Mouse (Mus musculus): Measurements from ENCODE around the gene Trpc1. TPM values are rescaled to one million over a fixed set of nuclear protein-coding genes. Genes with fewer than 3 reads are reported as not detected.

Trpc1 gene
- polyA plus RNA-seq, 1 experiment from 2014 or later, result 3.2 TPM

DNA sequence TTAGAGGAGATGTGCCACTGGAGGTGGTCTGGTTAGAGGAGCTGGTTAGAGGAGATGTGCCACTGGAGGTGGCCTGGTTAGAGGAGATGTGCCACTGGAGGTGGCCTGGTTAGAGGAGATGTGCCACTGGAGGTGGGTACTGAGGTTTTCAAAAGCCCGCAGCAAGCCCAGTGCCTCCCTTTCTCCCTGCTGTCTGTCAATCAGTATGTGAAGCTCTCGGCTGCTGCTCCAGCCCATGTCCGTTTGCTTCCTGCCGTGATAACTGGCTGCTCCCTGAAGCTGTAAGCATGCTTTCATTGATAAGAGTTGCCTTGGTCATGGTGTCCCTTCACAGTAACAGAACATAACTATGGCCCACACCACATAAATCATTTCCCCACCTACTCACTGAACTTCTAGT is 13.0 kb upstream of the Trpc1 start:
- H3K9ac ChIP-seq (ENCODE audit: low read length), result no peak overlapping the region
- ATAC-seq (ENCODE audit: insufficient read depth, low FRiP score, low TSS enrichment), result no peak

DNA sequence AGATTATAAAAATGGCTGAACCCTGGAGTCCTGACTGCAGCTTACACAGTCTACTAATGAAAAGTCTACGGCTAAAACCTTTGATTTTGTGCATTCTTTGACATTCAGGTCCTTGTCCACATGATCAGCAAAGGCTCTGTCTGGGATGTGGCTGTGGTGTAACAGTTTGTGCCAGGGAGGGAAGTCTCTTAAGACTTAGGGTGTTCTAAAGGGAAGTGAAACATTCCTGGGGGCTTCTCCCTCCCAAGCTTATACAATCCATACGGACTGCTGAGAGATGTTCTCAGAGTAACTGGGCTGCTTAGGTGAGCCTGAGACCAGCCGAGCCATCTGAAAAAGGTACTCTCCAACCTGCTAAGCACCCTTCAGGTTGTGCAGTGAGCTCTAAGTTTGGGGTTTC is 12.1 kb upstream of the Trpc1 start:
- no peak for ATAC-seq (ENCODE audit: insufficient read depth, low FRiP score, low TSS enrichment)
- Histone ChIP-seq H3K4me1 (ENCODE audit: control insufficient read depth, insufficient read depth, low read length) (no peaks in the 10 kb centered on the region), H3K36me3 (ENCODE audit: control insufficient read depth, insufficient read depth, low read length) (no peaks in the 10 kb centered on the region), H3K9ac (ENCODE audit: low read length) (no peak overlapping the region), H3K27ac (ENCODE audit: low read depth, low read length) (no peak overlapping the region), H3K27me3 (ENCODE audit: control insufficient read depth, insufficient read depth, low read length) (no peaks in the 10 kb centered on the region), H3K9me3 (ENCODE audit: control insufficient read depth, low read length) (no peaks in the 10 kb centered on the region), H3K4me3 (ENCODE audit: low read depth, low read length) (no peak overlapping the region), H3K4me2 (ENCODE audit: low read depth) (no peak overlapping the region)
- WGBS, result 95% methylated on average over 3 of the region's 3 CpGs
- no peak for DNase-seq (ENCODE audit: low spot score)

More for the DNA sequence above, 13.0 kb upstream of the Trpc1 start:
- H3K4me2 ChIP-seq (ENCODE audit: low read depth), result no peak overlapping the region
- H3K27me3 ChIP-seq (ENCODE audit: control insufficient read depth, insufficient read depth, low read length), result no peaks in the 10 kb centered on the region
- no peaks in the 10 kb centered on the region for H3K36me3 ChIP-seq (ENCODE audit: control insufficient read depth, insufficient read depth, low read length)
- no peak for DNase-seq (ENCODE audit: low spot score)
- no peaks in the 10 kb centered on the region for H3K9me3 ChIP-seq (ENCODE audit: control insufficient read depth, low read length)
- 90% methylated on average over 4 of the region's 4 CpGs for WGBS
- H3K4me3 ChIP-seq (ENCODE audit: low read depth, low read length), result no peak overlapping the region
- no peaks in the 10 kb centered on the region for H3K4me1 ChIP-seq (ENCODE audit: control insufficient read depth, insufficient read depth, low read length)
- H3K27ac ChIP-seq (ENCODE audit: low read depth, low read length), result no peak overlapping the region

DNA sequence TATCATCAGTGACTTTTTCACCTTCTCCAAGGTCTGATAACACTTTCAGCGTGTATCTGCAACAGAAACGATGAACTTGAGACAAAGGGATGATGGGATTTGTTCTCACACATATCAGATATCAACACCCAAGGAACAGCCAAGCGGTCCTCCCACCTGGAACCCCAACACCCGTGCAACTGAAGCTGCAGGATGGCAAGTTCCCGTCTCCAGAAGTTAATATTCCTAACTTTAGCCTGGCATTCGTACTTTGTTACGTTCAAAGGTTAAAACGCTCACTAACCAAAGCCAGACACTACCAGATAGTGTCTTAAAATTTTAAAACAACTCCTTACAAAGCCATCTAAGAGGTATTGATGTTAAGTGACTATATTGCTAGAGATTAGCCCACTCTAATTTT is 11.2 kb upstream of the Trpc1 start:
- ATAC-seq (ENCODE audit: insufficient read depth, low FRiP score, low TSS enrichment) (no peak), DNase-seq (ENCODE audit: low spot score) (no peak)
- H3K4me2 ChIP-seq (ENCODE audit: low read depth), result no peak overlapping the region
- H3K4me3 ChIP-seq (ENCODE audit: low read depth, low read length), result no peak overlapping the region
- no peaks in the 10 kb centered on the region for H3K4me1 ChIP-seq (ENCODE audit: control insufficient read depth, insufficient read depth, low read length)
- no peaks in the 10 kb centered on the region for H3K9me3 ChIP-seq (ENCODE audit: control insufficient read depth, low read length)
- no peaks in the 10 kb centered on the region for H3K27me3 ChIP-seq (ENCODE audit: control insufficient read depth, insufficient read depth, low read length)
- no peak overlapping the region for H3K9ac ChIP-seq (ENCODE audit: low read length)
- WGBS, result 92% methylated on average over 8 of the region's 8 CpGs
- H3K27ac ChIP-seq (ENCODE audit: low read depth, low read length), result no peak overlapping the region
- H3K36me3 ChIP-seq (ENCODE audit: control insufficient read depth, insufficient read depth, low read length), result no peaks in the 10 kb centered on the region

DNA sequence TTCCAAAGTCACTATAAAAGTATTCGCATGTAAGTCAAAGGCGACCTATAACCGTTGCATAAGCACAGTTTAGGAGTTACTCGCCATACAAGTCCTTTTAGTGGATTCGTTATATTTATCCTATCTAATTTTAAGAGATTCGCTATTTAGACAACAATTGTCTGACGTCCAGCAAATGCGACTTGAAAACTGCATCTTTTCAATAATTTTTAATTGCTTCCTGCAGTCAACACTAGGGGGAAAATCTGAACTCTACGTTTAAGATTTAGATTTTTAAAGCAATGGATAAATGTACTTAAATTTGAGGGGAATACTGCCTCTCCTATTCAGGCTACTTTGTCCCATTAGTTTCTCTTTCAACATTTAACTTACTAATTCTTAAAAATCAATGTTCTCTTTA is 571 bp upstream of the Trpc1 start:
- no peak for ATAC-seq (ENCODE audit: insufficient read depth, low FRiP score, low TSS enrichment)
- Histone ChIP-seq H3K4me2 (ENCODE audit: low read depth) (peak overlapping the region; percentile 88; the same call in 1 of the 2 replicates), H3K4me1 (ENCODE audit: control insufficient read depth, insufficient read depth, low read length) (peaks cover 7% of the 10 kb centered on the region), H3K4me3 (ENCODE audit: low read depth, low read length) (no peak overlapping the region), H3K9me3 (ENCODE audit: control insufficient read depth, low read length) (no peaks in the 10 kb centered on the region), H3K27me3 (ENCODE audit: control insufficient read depth, insufficient read depth, low read length) (peaks cover 8% of the 10 kb centered on the region; the same call in 1 of the 2 replicates), H3K36me3 (ENCODE audit: control insufficient read depth, insufficient read depth, low read length) (no peaks in the 10 kb centered on the region), H3K27ac (ENCODE audit: low read depth, low read length) (no peak overlapping the region), H3K9ac (ENCODE audit: low read length) (no peak overlapping the region)
- WGBS, result 46% methylated on average over 9 of the region's 9 CpGs
- DNase-seq (ENCODE audit: low spot score), result no peak

DNA sequence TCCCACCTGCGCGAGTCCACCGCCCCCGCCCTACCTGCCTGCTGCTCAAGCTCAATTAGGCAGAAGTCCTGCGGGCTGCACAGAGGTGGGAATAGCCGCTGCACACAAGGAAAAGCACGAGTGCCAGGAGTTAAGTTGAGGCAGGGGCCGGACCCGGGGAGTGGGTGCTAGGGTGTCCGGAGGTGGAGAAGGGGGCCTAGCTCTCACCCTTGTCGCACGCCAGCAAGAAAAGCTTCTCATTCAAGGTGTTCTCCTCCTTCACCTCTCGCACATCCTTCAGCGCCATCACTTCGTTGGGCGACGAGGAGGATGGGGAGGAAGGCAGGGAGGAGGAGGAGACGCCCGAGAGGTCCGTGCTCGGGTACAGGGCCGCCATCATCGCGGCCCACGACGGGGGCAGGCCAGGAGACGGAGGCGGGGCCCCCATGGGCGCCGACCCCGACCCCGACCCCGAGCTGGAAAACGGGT is 680 bp downstream of the Trpc1 start:
- no peaks in the 10 kb centered on the region for H3K36me3 ChIP-seq (ENCODE audit: control insufficient read depth, insufficient read depth, low read length)
- peak overlapping the region; percentile 79 for H3K9ac ChIP-seq (ENCODE audit: low read length)
- H3K27me3 ChIP-seq (ENCODE audit: control insufficient read depth, insufficient read depth, low read length), result peaks cover 8% of the 10 kb centered on the region; the same call in 1 of the 2 replicates
- H3K4me3 ChIP-seq (ENCODE audit: low read depth, low read length), result peak overlapping the region; percentile 89
- H3K27ac ChIP-seq (ENCODE audit: low read depth, low read length), result no peak overlapping the region
- ATAC-seq (ENCODE audit: insufficient read depth, low FRiP score, low TSS enrichment), result peak; percentile 69
- peak overlapping the region; percentile 88 for H3K4me2 ChIP-seq (ENCODE audit: low read depth)
- peak; percentile 59 for DNase-seq (ENCODE audit: low spot score)
- peaks cover 7% of the 10 kb centered on the region for H3K4me1 ChIP-seq (ENCODE audit: control insufficient read depth, insufficient read depth, low read length)
- WGBS, result 2% methylated on average over 30 of the region's 34 CpGs
- no peaks in the 10 kb centered on the region for H3K9me3 ChIP-seq (ENCODE audit: control insufficient read depth, low read length)

GRCm38 (mm10) chr9:95747298-95747697 is 2.9 kb downstream of the Trpc1 start:
- ATAC-seq (ENCODE audit: insufficient read depth, low FRiP score, low TSS enrichment) (no peak), DNase-seq (ENCODE audit: low spot score) (no peak)
- Histone ChIP-seq H3K27me3 (ENCODE audit: control insufficient read depth, insufficient read depth, low read length) (peaks cover 8% of the 10 kb centered on the region; the same call in 1 of the 2 replicates), H3K4me1 (ENCODE audit: control insufficient read depth, insufficient read depth, low read length) (peaks cover 7% of the 10 kb centered on the region), H3K4me2 (ENCODE audit: low read depth) (no peak overlapping the region), H3K36me3 (ENCODE audit: control insufficient read depth, insufficient read depth, low read length) (no peaks in the 10 kb centered on the region), H3K4me3 (ENCODE audit: low read depth, low read length) (no peak overlapping the region), H3K9ac (ENCODE audit: low read length) (no peak overlapping the region), H3K9me3 (ENCODE audit: control insufficient read depth, low read length) (no peaks in the 10 kb centered on the region), H3K27ac (ENCODE audit: low read depth, low read length) (no peak overlapping the region)
- 87% methylated on average over 5 of the region's 5 CpGs for WGBS

GRCm38 (mm10) chr9:95744845-95745613 is 5.1 kb downstream of the Trpc1 start:
- ATAC-seq (ENCODE audit: insufficient read depth, low FRiP score, low TSS enrichment), result no peak
- Histone ChIP-seq H3K4me3 (ENCODE audit: low read depth, low read length) (no peak overlapping the region), H3K9ac (ENCODE audit: low read length) (no peak overlapping the region), H3K9me3 (ENCODE audit: control insufficient read depth, low read length) (no peaks in the 10 kb centered on the region), H3K36me3 (ENCODE audit: control insufficient read depth, insufficient read depth, low read length) (no peaks in the 10 kb centered on the region), H3K27ac (ENCODE audit: low read depth, low read length) (no peak overlapping the region), H3K27me3 (ENCODE audit: control insufficient read depth, insufficient read depth, low read length) (peaks cover 6% of the 10 kb centered on the region; the same call in 1 of the 2 replicates), H3K4me1 (ENCODE audit: control insufficient read depth, insufficient read depth, low read length) (peaks cover 7% of the 10 kb centered on the region), H3K4me2 (ENCODE audit: low read depth) (no peak overlapping the region)
- no peak for DNase-seq (ENCODE audit: low spot score)
- WGBS, result 64% methylated on average over 7 of the region's 7 CpGs

- Histone ChIP-seq H3K27ac (ENCODE audit: low read depth, low read length) (no peak overlapping the region), H3K27me3 (ENCODE audit: control insufficient read depth, insufficient read depth, low read length) (no peaks in the 10 kb centered on the region), H3K4me3 (ENCODE audit: low read depth, low read length) (no peak overlapping the region), H3K4me2 (ENCODE audit: low read depth) (no peak overlapping the region), H3K9ac (ENCODE audit: low read length) (no peak overlapping the region), H3K36me3 (ENCODE audit: control insufficient read depth, insufficient read depth, low read length) (no peaks in the 10 kb centered on the region), H3K9me3 (ENCODE audit: control insufficient read depth, low read length) (no peaks in the 10 kb centered on the region), H3K4me1 (ENCODE audit: control insufficient read depth, insufficient read depth, low read length) (no peaks in the 10 kb centered on the region)
- DNase-seq (ENCODE audit: low spot score) (no peak), ATAC-seq (ENCODE audit: insufficient read depth, low FRiP score, low TSS enrichment) (no peak)
These were observed 13.9 kb downstream of the Trpc1 start for GRCm38 (mm10) chr9:95736238-95736637.

GRCm38 (mm10) chr9:95712574-95712973 is 37.6 kb downstream of the Trpc1 start:
- H3K27me3 ChIP-seq (ENCODE audit: control insufficient read depth, insufficient read depth, low read length), result no peaks in the 10 kb centered on the region

More at GRCm38 (mm10) chr9:95712574-95712973, 37.6 kb downstream of the Trpc1 start:
- Histone ChIP-seq H3K4me1 (ENCODE audit: control insufficient read depth, insufficient read depth, low read length) (no peaks in the 10 kb centered on the region), H3K4me3 (ENCODE audit: low read depth, low read length) (no peak overlapping the region), H3K4me2 (ENCODE audit: low read depth) (no peak overlapping the region), H3K27ac (ENCODE audit: low read depth, low read length) (no peak overlapping the region), H3K9me3 (ENCODE audit: control insufficient read depth, low read length) (no peaks in the 10 kb centered on the region), H3K36me3 (ENCODE audit: control insufficient read depth, insufficient read depth, low read length) (no peaks in the 10 kb centered on the region), H3K9ac (ENCODE audit: low read length) (no peak overlapping the region)
- DNase-seq (ENCODE audit: low spot score) (no peak), ATAC-seq (ENCODE audit: insufficient read depth, low FRiP score, low TSS enrichment) (no peak)
- 37% methylated on average over 8 of the region's 8 CpGs for WGBS
